Mouse (Mus musculus) cerebellum, adult 11 months (tissue): Measurements from ENCODE around the gene Def6.

Source experiments
- DNase-seq: peaks from one replicate; pipeline ENCODE4 v3.0.0; 2022

The Def6 gene

DNA sequence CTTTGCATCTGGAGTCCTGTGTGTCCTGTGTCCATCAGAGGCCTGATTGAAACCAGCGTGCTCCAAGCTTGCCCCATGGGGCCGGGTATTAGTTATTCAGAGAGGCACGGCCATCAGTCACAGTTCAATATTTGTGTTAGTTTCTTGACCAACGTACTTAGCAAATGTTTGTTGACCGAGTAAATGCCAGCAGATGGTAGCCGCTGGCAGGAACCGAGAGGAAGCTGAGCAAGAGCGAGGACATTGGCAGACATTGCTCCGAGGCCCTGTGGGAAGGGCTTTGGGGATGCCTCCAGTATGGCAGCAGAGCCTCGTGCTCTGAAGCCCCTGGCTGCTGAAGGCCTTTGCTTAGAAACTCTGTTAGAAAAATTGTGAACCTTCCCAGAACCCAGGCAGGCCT is 70.1 kb downstream of the Def6 start:
- DNase-seq = no peak

DNA sequence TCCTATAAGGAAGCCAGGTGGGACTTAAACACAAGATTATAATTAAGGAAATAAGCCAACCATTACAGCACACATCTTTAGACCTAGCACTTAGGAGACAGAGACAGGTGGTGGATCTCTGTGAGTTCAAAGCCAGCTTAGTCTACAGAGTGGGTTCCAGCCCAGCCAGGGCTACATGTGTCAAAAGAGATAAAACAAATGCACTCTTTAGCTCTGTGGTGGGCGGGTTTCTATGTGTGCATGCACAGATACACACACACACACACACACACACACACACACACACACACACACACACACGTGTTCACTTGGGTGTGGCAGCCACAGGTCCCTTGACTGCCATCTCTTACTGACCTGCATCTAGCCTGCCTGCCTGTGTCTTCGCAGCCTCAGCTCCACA is 70.6 kb downstream of the Def6 start:
- no peak for DNase-seq
